Mouse (Mus musculus) left cerebral cortex, adult 2 months (tissue): Measurements from ENCODE around the gene Mettl15. TPM values are rescaled to one million over a fixed set of nuclear protein-coding genes. Genes with fewer than 3 reads are reported as not detected.

Source experiments
- DNase-seq, 2 experiments: peaks; one replicate each; pipeline ENCODE4 v3.0.0; 2021 to 2022; ENCODE audit warnings: low spot score in 2 of 2, mixed read lengths in 1 of 2; ENCODE audit errors: extremely low spot score in 1 of 2
- H3K27ac ChIP-seq: fragments of 200-600 bp; 2 replicates; pipeline ENCODE4 v1.8.1; 2022
- H3K4me3 ChIP-seq: fragments of 200-600 bp; 2 replicates; pipeline ENCODE4 v1.8.1; 2022
- CTCF ChIP-seq: fragments of 200-600 bp; IDR thresholded peaks from 2 replicates; pipeline ENCODE4 v1.8.1; 2022; ENCODE audit warnings: antibody characterized with exemption, mild to moderate bottlenecking, moderate library complexity
- intact Hi-C: fragments of 180-260 bp; cut with DNase I; formaldehyde crosslinking; loops from one replicate; pipeline ENCODE4 v1.15.1; 2025
- microRNA-seq, 2 experiments: library from miRNA; unstranded; fragments of <30 nt; microRNA quantifications; one replicate each; pipeline ENCODE4 v1.2.0; 2021
- total RNA-seq, 2 experiments: library from RNA; stranded (reverse); gene quantifications; 2 replicates each; pipeline ENCODE4 v1.2.3; 2021

Mettl15 gene
- total RNA-seq, 2 experiments from 2014 or later, result 5.3 to 5.4 TPM

GRCm38 (mm10) chr2:109153402-109154050, 127.0 kb downstream of the Mettl15 start:
- intact Hi-C loops, result no loop called here
- DNase-seq, result no peak
- no peak for TF ChIP-seq CTCF
- Histone ChIP-seq H3K4me3 (no peak overlapping the region), H3K27ac (no peak overlapping the region)

GRCm38 (mm10) chr2:109147292-109147691, 133.3 kb downstream of the Mettl15 start:
- no peak for TF ChIP-seq CTCF
- Histone ChIP-seq H3K27ac (no peak overlapping the region), H3K4me3 (no peak overlapping the region)
- intact Hi-C loops, result no loop called here
- DNase-seq, result no peak

- Histone ChIP-seq H3K4me3 (no peak overlapping the region), H3K27ac (no peak overlapping the region)
- intact Hi-C loops, result no loop called here
- DNase-seq, result no peak
- no peak for TF ChIP-seq CTCF
Measured at GRCm38 (mm10) chr2:109144410-109144809, 136.1 kb downstream of the Mettl15 start.

- no peak for DNase-seq
- intact Hi-C loops, result no loop called here
- no peak for TF ChIP-seq CTCF
- Histone ChIP-seq H3K4me3 (no peak overlapping the region), H3K27ac (no peak overlapping the region)
Measured at GRCm38 (mm10) chr2:109140330-109140729, 140.2 kb downstream of the Mettl15 start.

- no peak overlapping the region for H3K27ac ChIP-seq
- DNase-seq, result no peak
- no peak for TF ChIP-seq CTCF
Measured at GRCm38 (mm10) chr2:109137276-109137675, 143.3 kb downstream of the Mettl15 start.

GRCm38 (mm10) chr2:109130718-109131117, 149.8 kb downstream of the Mettl15 start:
- no peak overlapping the region for H3K27ac ChIP-seq
- no peak for TF ChIP-seq CTCF
- DNase-seq, result no peak
- no peak overlapping the region for H3K4me3 ChIP-seq
- intact Hi-C loops, result loop anchor here (10.0 kb wide), 1 partner anchor 564 kb away; no protein-coding TSS in a partner anchor

More at GRCm38 (mm10) chr2:109137276-109137675, 143.3 kb downstream of the Mettl15 start:
- H3K4me3 ChIP-seq, result no peak overlapping the region
- intact Hi-C loops, result loop anchor here (10.0 kb wide), 1 partner anchor 558 kb away; no protein-coding TSS in a partner anchor

GRCm38 (mm10) chr2:109129921-109130320, 150.6 kb downstream of the Mettl15 start:
- no peak for DNase-seq
- intact Hi-C loops, result loop anchor here (10.0 kb wide), 1 partner anchor 565 kb away; no protein-coding TSS in a partner anchor

GRCm38 (mm10) chr2:109105773-109106484, 174.6 kb downstream of the Mettl15 start:
- no peak for DNase-seq
- TF ChIP-seq CTCF, result no peak
- no peak overlapping the region for H3K4me3 ChIP-seq
- H3K27ac ChIP-seq, result no peak overlapping the region
- intact Hi-C loops, result no loop called here

More at GRCm38 (mm10) chr2:109129921-109130320, 150.6 kb downstream of the Mettl15 start:
- Histone ChIP-seq H3K27ac (no peak overlapping the region), H3K4me3 (no peak overlapping the region)
- no peak for TF ChIP-seq CTCF

- no peak overlapping the region for H3K27ac ChIP-seq
- intact Hi-C loops, result no loop called here
- no peak for TF ChIP-seq CTCF
- no peak overlapping the region for H3K4me3 ChIP-seq
- no peak for DNase-seq
Measured at GRCm38 (mm10) chr2:109049686-109050085, 230.9 kb downstream of the Mettl15 start.

Small RNA genes lying within 50 kb of the gene (microRNA-seq; reads per million reads assigned to microRNA genes)
- 0 reads per million in 2 experiments for gene Gm24115

Other genes starting within 250 kb of the Mettl15 start
- 1 to 10 TPM in 1 of 2 experiments, under 1 TPM in 1; 0.91 to 1.1 TPM for gene Kif18a, start within 50 bp of the Mettl15 start, total RNA-seq